Mouse (Mus musculus) right cerebral cortex, adult 2 months (tissue): ENCODE measurements around the gene Tbx3.
A peak's percentile ranks its signal among the peaks of the same experiment; 100 is the strongest.

Experiments
- DNase-seq, 2 experiments: peaks; one replicate each; pipeline ENCODE4 v3.0.0; 2021 to 2022; ENCODE audit warnings: low spot score in 2 of 2

Gene Tbx3

DNA sequence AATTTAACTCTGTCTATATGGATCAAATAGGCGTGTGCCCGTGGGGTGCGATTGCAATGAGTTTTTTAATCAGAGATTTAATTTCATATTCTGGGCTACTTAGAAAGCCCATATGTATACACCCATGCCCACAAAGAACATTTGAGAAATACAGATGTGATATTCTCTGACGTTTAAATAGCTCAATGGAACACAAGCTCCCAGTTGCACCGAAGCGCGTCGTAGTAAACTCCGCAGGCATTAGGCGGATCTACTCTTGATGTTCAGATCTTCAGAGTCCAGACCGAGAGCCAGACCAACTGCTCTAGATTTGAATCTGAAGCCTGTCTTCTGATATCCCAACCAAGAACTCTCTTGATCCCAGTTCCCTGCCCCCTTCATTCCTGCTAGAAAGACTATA lies 9.0 kb upstream of the Tbx3 start:
- no peak for DNase-seq

DNA sequence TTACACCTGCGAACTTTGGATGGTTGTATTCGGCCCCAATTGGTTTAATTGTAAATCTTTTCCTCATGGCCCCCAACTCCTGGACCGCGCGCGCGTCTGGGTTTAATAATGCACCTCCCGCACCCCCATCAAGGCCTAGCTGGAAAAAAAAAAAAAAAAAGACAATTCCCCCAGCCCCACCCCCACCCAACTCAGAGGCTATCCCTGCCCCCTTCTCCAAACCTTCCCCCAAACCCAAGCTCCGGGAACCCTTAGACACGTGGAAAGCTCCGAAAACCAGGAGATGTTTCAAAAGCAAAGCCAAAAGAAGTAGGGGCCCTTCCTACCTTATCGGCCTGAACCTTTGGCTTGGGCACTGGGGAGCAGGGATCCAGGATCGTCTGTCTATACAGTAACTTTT lies 8.1 kb upstream of the Tbx3 start:
- no peak for DNase-seq

DNA sequence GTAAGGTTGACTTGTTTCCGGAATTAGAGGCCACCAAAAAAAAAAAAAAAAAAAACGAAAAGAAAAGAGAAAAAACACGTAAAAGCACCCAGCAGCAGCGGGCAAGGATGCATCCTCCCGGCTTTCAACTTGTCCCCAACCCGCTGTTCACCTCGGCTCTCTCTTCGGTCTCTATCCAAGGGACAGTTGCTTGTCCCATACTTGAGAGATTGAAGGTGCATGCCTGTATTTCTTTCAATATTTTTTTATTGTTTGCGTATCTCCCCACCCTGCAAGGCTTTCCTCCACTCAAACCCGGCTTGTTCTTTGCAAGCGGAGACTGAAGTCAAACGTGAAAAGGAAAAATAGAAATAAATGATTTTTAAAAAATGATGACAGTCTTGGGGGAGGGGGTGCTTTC lies 7.7 kb upstream of the Tbx3 start:
- DNase-seq, result no peak

DNA sequence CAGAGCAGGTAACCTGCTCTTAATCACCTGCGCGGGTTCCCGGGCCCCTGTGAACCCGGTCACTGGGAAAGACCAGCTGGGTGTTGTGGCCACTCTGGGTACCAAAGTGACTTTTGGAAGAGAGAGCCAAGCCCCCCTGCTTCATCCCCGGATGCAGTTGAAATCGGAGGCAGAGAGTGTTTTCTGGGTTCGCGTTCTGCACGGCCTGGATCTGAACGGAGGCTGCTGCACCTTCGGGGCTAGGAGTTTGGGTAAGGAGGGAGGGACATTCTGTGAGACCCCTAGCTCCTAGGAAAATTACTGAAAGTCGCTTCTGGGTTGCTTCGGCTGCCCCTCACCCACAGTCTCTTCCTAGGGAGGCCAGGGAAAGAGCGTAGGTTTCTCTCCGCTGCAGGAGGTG lies 7.2 kb upstream of the Tbx3 start:
- DNase-seq, result no peak

DNA sequence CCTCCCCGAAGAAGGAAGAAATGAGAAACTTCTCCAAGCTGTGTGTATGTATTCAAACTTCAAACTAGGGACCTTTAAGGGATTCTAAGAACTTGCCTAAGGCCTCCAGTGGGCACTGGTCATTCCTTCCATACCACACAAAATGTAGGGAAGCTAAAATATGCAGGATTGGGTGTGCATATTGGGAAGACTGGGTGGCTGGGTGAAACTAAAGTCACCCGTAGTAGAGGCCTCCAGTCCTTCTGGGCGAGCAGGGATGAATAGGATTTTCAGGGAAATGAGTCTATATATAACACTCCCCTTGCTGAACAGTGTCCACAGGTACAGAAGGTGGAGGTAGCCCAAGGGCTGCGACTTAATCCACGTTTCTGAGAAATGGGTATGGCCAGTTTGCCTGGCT lies 6.7 kb upstream of the Tbx3 start:
- DNase-seq, result no peak

DNA sequence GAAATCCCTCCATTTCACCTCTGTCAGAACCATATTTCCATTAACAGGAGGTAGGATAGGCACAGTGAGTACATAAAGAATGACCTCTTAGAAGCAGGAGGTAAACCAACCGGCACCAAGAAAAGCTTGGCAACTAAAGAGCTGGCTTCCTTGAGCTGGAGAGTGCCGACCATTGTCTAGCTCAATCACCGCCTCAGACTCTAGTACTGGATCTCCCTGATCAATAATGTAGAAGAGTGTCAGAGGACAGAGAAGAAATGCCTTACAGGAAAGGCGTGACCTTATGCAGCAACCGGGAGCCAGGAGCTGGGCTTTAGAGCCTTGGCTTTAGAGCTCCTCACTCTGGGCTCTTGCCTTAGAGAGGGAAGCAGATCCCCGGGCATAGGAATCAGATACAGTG lies 4.7 kb upstream of the Tbx3 start:
- DNase-seq, result no peak

DNA sequence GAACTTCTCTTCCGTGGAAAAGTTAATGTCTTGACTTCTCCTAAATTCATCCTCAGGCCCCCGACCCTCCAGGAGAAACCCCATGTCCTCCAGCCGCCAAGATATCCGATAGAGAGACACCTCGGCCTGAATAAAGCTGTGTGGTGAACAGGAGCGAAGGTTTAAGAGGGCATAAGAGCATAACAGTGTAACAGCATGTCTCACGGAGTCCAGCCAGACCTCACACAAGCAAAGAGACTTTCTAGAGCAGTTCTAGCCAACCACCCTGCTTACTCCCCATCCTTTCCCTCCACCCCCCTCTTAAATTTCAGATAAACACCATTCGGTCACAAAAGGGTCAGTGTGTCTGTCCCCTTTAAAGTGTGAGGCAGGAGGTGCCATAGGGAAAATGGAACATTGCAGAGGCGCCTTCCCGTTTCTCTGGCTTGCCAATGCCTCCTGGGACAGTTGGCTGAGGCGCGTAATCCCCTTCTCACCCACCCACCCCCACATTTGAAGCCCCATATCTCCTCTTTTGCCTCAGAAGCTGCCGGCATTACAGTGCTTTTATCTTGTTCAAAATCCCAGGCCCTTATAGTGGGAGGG lies 3.0 kb upstream of the Tbx3 start:
- no peak for DNase-seq

DNA sequence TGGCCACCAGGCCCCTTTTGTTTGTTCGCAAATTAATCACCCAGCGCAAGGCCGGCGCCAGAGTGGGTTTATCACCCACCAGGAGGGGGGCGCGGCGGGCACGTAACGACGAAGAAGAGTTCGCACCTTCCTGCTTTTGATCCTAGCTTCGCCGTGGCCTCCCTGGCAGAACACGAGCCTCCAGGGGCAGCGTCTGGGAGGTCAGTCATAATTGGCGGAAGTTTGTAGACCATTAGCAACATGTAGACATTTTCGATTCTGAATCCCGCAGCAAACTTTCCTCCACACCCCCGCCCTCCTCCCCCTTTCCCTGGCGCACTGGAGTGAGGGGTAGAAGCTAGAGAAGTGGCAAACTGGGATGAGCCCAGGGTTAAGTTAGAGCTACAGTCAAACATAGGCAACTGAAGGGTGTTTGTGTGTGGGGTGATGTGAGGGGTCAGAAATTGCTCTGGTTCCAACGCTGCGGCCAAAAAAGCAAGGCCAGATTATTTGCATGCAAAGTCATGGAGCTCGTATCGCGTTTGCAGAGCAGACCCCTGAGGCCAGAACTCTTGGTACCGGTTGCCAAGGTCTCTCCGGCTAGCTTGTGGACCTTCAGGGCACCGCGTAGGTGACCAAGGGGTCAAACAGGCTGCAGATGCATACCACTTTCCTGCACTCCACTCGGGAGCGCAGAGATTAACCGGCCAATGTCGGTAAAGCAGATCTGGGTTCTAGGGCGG lies 2.1 kb upstream of the Tbx3 start:
- no peak for DNase-seq

DNA sequence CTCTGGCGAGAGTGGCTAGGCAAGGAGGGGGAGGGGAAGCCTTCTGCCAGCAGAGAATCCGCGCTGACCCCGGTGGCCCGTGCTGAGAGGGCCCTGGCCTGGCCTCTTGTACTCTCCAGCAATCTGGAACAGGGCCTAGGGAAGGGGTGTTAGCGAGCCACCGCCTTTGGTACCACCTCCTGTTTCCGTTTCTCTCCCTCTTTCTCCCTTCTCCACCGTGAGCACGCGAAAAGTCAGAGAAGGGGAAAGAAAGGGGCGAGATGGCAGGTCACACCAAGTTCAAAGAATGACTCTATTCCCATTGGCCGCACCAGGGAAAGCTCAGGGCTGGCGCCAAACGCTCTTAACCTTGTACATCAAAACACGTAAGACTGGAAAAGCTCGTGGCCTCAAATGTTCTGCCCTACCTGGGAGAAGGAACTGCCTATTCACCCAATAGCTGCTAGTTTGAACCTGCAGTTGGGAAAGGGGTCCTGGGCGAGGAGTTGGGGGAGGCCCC lies 1.5 kb upstream of the Tbx3 start:
- no peak for DNase-seq

DNA sequence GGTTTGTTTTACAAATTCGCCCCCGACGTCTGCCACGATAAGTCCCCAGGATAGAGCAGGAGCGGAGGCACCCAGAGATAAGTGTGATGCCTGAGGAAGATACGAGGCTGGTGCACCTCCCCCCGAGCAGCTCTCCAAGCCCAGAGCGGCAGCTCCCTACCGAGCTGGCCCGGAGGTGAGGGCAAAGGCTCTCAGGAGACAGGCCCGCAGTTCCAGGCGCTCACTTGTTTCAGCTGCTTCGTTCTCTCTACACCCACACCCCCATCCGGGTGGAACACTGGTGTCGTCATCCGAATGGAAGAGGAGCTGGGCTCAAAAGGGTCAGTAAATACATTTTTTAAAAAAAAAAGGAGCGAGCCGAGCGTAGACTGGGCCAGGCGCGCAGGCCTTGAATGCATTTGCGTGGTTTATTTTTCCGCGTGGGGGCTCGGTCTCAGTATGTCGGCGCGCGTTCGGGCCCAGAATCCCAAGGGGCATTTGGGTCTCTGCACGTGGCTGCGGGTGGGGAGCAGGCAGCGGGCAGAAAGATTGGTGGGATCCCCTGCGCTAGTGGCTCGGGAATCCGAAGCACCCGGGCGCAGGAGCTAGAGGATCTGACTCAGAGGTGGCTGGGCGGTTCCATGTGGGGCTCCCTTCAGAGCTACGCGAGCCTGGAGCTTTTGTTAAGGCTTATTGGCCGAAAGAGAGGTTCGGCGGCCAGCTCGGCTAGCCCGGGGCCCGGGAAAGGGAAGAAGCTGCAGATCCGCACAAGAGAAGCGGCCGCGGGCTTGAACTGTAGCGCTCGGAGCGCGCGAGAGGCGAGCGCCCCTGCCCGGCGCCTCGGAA lies 516 bp upstream of the Tbx3 start:
- DNase-seq, result peak in 1 of 2 experiments; percentile 48

DNA sequence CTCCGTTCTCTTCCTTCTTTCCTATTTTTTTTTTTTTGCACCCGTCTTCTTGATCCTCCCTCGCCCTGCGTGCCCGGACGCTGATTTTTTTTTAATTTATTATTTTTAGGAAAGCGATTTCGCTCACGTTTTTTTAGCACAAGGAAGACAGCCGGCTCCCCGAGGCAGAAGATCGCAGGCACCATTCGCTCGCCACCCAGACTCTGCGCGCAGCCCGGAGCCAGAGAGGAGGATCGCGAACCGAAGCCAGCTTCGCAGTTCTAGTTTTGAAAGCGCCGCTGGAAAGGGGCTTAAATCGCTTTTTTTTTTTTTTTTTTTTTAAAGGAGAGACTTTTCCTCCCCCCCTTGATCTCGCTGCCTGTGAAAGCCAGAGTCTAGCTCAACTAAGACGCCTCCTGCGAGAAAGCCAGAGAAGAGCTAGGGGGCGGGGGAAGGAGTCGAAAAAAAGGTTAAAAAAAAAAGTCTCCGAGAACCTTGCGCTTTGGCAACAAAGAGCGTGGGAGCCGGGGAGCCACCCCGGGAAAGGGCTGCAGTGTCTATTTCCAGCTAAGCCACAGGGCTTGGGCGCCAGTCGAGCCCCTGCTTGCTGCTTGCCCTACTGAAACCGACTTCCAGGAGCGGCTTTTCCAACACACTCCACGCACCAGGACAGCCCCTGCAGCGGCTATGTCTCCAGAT lies 794 bp downstream of the Tbx3 start:
- DNase-seq, result no peak

DNA sequence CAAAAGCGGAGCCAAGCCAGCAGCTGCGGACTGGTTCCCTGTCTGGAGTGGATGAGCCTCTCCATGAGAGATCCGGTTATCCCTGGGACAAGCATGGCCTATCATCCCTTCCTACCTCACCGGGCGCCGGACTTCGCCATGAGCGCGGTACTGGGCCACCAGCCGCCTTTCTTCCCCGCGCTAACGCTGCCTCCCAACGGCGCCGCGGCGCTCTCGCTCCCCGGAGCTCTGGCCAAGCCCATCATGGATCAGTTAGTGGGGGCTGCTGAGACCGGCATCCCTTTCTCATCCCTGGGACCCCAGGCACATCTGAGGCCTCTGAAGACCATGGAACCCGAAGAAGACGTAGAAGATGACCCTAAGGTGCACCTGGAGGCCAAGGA lies 1.5 kb downstream of the Tbx3 start:
- DNase-seq, result no peak

DNA sequence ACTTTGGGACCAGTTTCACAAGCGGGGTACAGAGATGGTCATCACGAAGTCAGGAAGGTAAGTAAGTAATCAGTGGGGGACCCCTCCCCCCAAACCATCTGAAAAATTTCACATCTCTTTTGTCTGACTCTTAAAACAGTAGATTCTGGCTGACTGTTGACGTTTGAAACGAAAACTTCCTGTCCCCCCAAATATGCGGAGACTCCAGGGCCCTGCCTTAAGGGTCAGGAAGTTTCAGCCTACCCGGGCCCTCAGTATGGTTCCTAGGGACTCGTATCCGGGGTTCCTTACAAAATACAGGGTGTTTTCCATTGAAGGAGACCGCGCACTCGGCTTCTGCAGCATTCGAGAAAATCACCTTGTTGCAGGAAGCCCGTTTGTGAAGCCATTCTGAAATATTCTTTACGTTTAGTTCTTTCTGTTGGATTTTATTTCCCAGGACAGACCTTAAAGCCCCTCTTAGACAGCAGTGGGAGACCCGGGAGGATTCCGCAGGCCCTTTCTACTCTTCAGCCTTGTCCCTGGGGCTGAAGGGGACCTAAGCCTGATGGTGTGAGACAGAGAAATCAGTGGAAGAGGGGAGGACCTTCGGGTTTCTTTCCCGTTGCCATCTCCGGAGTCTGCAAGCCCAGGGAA lies 2.0 kb downstream of the Tbx3 start:
- DNase-seq, result no peak

DNA sequence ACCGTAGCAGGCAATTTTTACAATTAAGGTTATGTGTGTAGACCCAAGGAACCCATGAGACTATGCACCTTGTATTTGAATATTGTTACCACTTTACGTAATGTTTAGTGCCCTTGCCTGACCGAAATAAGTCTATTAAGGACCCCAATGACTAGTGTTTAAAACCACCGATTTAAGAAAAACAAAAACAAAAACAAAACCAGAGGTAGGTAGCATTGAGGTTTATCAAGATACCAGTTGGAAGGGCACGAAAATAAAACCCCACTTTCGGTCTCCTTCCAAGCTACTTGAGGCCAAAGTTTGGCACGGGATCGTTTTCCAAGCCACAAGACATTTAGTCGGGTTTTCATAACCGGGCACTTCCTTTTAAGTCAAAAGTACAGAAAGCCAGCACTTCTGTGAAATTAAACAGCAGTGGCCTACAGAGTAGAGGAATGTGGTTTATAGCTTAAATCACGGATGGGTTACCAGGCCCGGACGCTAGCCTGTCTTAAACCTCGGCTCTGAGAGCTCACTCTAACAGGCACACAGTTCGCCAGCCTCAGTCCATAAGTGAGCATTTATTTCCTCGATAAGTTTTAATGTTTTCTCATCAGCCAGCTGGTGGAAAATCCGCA lies 2.6 kb downstream of the Tbx3 start:
- no peak for DNase-seq

DNA sequence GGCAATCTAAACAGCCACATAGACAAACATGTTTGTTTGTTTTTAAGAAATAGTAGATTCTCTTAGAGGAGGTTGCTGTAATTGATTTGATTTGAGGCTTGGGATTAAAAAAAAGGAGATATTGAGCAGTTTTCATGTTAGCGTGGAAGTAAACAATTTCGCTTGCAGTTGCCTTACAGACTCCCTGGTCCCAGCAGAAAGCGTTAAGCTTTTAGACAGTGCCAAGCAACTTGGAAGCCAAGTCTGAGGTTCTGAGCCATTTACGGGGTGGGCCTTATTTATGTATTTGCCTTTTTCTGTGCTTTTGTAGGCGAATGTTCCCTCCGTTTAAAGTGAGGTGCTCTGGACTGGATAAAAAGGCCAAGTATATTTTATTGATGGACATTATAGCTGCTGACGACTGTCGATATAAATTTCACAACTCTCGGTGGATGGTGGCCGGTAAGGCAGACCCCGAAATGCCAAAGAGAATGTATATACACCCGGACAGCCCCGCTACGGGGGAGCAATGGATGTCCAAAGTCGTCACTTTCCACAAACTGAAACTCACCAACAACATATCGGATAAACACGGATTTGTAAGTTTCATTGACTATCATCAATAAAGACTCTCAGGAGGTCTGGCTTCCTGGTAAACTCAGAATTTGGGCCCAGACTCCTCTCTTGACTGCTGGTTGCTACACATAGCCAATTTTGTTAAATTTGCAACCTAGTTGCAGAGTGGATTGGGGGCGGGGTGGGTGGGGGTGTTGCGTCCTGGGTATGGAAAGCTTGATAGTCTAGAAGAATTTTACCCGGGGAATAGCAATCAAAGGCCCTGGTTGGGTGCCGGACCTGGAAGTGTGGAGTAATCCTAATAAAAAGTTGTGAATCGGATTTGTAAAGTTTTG lies 3.5 kb downstream of the Tbx3 start:
- DNase-seq, result no peak

DNA sequence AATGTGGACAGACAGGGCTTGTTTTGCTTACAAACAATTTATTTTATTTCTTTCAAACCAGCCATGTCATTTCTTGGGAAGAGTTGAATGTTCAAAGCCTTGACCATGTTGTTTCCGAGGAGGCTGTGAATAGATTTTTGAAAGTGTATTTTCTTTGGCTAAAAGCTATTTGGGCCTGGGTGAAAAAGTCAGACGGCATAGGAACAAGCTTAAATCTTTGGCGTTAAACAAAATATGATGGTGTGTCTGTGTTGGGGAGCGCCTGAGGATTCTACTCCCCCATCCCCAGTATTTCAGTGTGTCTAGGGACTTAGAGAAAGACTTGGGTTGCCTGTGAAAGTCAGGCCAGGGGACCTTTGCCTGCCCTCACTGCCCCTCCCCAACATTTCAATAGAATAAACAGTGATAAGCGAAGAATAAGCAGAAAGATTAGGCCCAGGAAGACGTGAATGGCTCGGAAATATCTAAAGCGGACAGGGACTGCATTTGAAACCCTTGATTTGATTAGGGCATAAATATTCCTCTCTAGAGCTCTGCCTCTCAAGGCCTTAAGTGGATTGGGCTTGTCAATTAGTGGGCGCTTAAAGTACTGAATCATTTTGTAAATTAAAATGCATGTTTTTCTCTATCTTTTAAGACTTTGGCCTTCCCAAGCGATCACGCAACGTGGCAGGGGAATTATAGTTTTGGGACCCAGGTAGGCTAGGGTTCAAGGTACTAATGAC lies 4.3 kb downstream of the Tbx3 start:
- DNase-seq, result no peak

DNA sequence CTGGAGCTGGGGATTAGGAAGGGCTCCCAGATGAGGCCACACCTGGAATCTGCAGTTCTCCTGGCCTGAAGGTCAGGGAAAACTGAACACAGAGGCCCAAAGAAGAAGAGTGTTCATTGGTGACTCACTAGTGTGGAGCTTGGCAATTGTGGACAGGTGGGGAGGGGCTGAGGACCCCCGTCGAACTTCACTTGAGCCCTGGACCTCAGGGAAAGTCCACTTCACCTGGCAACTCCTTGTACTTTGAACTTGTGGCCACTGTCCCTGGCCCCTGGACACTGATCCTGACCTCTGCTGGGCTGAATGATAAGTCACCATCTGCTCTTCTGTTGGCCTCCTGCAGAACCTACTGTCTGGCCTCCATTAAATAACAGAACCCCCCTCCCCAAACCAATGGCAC lies 5.8 kb downstream of the Tbx3 start:
- no peak for DNase-seq

DNA sequence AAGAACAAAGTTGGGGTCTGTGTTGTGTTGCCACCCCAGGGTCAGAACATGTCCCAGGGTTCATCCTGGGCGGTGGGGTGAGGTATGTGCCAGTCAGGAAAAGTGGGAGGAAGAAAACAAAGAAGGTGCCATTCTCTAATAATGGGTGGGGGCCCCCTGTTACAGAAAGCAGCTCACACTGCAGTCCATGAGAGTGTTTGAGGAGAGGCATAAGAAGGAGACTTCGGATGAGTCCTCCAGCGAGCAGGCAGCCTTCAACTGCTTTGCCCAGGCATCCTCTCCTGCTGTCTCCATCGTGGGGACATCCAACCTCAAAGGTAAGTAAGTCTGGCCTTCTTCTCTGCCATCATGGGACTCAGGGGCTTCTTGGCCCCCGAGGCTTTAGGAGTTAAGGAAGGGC lies 8.0 kb downstream of the Tbx3 start:
- no peak for DNase-seq

DNA sequence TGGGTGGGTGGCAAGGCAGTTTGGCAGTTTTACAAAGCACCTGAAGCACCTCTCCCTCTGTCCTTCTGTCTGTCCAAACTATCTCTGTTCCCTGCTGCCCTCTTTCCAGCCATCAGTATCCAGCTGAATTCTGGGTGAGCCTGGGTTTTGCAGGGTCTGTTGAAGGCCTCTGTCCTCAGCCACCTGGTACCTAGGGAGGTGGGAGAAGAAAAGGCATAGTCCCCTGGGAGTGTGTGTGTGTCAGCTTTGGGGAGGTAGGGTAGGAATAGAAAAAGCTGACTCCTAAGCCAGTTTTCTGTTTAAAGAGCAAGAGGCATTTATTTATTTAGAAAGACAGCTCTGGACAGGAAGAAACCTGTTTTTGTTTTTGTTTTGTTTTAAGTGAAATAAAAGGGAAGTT lies 8.6 kb downstream of the Tbx3 start:
- DNase-seq, result no peak
